Mouse (Mus musculus): Measurements from ENCODE around the gene Acss3. TPM values are rescaled to one million over a fixed set of nuclear protein-coding genes. Genes with fewer than 3 reads are reported as not detected.
A peak's percentile ranks its signal among the peaks of the same experiment; 100 is the strongest.

Acss3 gene
- polyA plus RNA-seq, 1 experiment = 0.08 TPM

DNA sequence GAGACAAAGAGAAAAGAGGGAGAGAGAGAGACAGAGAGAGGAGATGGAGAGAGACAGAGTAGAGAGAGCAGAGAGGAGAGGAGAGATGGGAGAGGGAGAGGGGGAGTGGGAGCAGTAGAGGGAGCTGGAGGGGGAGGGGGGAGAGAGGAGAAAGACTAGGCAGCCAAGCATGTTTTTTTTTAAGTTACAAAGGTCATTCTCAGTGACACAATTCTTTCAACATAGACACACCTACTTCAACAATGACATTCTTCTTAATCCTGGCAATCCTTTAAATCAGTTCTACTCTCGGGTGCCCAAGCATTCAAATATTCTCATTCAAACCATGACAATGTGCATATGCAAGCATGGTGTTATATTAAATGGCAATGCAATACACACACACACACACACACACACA is 19.4 kb upstream of the Acss3 start:
- Histone ChIP-seq H3ac (ENCODE audit: control insufficient read depth, insufficient read length, low read depth) (no peak overlapping the region), H3K79me2 (ENCODE audit: control insufficient read depth, insufficient read depth) (no peaks in the 10 kb centered on the region), H3K79me3 (ENCODE audit: low read depth) (no peaks in the 10 kb centered on the region), H3K27me3 (ENCODE audit: control insufficient read depth, insufficient read depth, insufficient read length) (no peaks in the 10 kb centered on the region), H3K36me3 (ENCODE audit: control insufficient read depth, insufficient read depth) (no peaks in the 10 kb centered on the region), H3K4me3 (ENCODE audit: insufficient read depth, poor library complexity, severe bottlenecking) (no peak overlapping the region)
- no peak for TF ChIP-seq MYOG (IDR thresholded peaks at IDR 0.05; ENCODE audit: control insufficient read depth, extremely low read depth, insufficient read length)
- TF ChIP-seq MAX (IDR thresholded peaks at IDR 0.05) = no peak
- TF ChIP-seq CEBPB (IDR thresholded peaks at IDR 0.05; ENCODE audit: low read depth) = no peak
- no peak for TF ChIP-seq MYOD1 (IDR thresholded peaks at IDR 0.05; ENCODE audit: control insufficient read depth, insufficient read length, low read depth)
- no peak for TF ChIP-seq FOSL1 (IDR thresholded peaks at IDR 0.05; ENCODE audit: insufficient read depth, low read length, poor library complexity, severe bottlenecking)
- TF ChIP-seq CTCF (IDR thresholded peaks at IDR 0.05; ENCODE audit: control insufficient read depth, insufficient read depth, insufficient read length) = no peak

DNA sequence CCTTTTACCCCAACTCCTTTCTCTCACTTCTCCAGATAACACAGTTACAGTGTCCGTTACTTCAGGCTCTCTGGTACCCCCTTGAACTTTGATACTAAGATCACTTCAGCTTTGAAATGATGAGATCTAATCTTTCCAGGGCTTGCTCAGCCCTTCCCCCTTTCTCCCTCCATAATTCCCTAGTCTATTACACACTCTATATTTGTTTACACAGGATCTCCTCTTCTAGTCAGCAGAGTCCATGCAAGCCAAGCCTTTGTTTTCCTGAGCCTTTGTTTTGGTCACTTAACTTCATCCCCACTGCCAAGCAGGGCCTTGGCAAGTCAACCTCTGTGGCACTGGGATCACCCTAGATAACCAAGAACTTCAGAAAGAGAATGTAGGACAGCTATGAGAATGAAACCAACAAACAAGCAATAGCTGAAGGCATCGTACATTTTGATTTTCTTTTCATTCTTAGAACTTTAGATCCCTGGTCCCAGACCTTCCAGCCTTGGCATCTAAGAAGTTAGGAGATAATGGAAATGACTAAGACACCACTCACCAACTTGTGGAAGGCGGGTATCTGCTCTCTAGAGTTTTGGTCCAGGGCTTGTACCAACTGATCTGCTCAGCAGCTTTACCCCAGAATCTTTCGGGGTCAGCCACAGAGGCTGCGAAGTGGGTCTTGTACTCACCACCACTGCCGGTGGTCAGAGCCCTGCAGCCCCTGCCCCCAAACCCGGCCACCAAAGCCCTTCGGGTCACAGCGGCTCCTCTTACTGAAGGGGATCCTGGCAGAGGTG is 532 bp downstream of the Acss3 start:
- H3K4me3 ChIP-seq (ENCODE audit: insufficient read depth, poor library complexity, severe bottlenecking) = no peak overlapping the region
- TF ChIP-seq CEBPB (IDR thresholded peaks at IDR 0.05; ENCODE audit: low read depth) = no peak
- TF ChIP-seq MYOD1 (IDR thresholded peaks at IDR 0.05; ENCODE audit: control insufficient read depth, insufficient read length, low read depth) = no peak
- TF ChIP-seq CTCF (IDR thresholded peaks at IDR 0.05; ENCODE audit: control insufficient read depth, insufficient read depth, insufficient read length) = no peak
- TF ChIP-seq FOSL1 (IDR thresholded peaks at IDR 0.05; ENCODE audit: insufficient read depth, low read length, poor library complexity, severe bottlenecking) = no peak
- TF ChIP-seq USF1 (IDR thresholded peaks at IDR 0.05; ENCODE audit: low read depth) = no peak
- no peak for TF ChIP-seq MYOG (IDR thresholded peaks at IDR 0.05; ENCODE audit: control insufficient read depth, extremely low read depth, insufficient read length)
- no peak for TF ChIP-seq MAX (IDR thresholded peaks at IDR 0.05)
- H3K27me3 ChIP-seq (ENCODE audit: control insufficient read depth, insufficient read depth, insufficient read length) = no peaks in the 10 kb centered on the region

GRCm38 (mm10) chr10:107121301-107121700 is 2.2 kb downstream of the Acss3 start:
- Histone ChIP-seq H3K79me2 (ENCODE audit: control insufficient read depth, insufficient read depth) (no peaks in the 10 kb centered on the region), H3K79me3 (ENCODE audit: low read depth) (no peaks in the 10 kb centered on the region), H3ac (ENCODE audit: control insufficient read depth, insufficient read length, low read depth) (no peak overlapping the region), H3K4me3 (ENCODE audit: insufficient read depth, poor library complexity, severe bottlenecking) (no peak overlapping the region), H3K27me3 (ENCODE audit: control insufficient read depth, insufficient read depth, insufficient read length) (no peaks in the 10 kb centered on the region), H3K36me3 (ENCODE audit: control insufficient read depth, insufficient read depth) (no peaks in the 10 kb centered on the region)
- TF ChIP-seq MAX (IDR thresholded peaks at IDR 0.05) (no peak), MYOG (IDR thresholded peaks at IDR 0.05; ENCODE audit: control insufficient read depth, extremely low read depth, insufficient read length) (no peak), FOSL1 (IDR thresholded peaks at IDR 0.05; ENCODE audit: insufficient read depth, low read length, poor library complexity, severe bottlenecking) (no peak), MYOD1 (IDR thresholded peaks at IDR 0.05; ENCODE audit: control insufficient read depth, insufficient read length, low read depth) (no peak), USF1 (IDR thresholded peaks at IDR 0.05; ENCODE audit: low read depth) (no peak), CTCF (IDR thresholded peaks at IDR 0.05; ENCODE audit: control insufficient read depth, insufficient read depth, insufficient read length) (no peak), CEBPB (IDR thresholded peaks at IDR 0.05; ENCODE audit: low read depth) (no peak)

More for the DNA sequence above, 532 bp downstream of the Acss3 start:
- Histone ChIP-seq H3K36me3 (ENCODE audit: control insufficient read depth, insufficient read depth) (no peaks in the 10 kb centered on the region), H3ac (ENCODE audit: control insufficient read depth, insufficient read length, low read depth) (peak overlapping the region; percentile 43), H3K79me3 (ENCODE audit: low read depth) (no peaks in the 10 kb centered on the region), H3K79me2 (ENCODE audit: control insufficient read depth, insufficient read depth) (no peaks in the 10 kb centered on the region)

DNA sequence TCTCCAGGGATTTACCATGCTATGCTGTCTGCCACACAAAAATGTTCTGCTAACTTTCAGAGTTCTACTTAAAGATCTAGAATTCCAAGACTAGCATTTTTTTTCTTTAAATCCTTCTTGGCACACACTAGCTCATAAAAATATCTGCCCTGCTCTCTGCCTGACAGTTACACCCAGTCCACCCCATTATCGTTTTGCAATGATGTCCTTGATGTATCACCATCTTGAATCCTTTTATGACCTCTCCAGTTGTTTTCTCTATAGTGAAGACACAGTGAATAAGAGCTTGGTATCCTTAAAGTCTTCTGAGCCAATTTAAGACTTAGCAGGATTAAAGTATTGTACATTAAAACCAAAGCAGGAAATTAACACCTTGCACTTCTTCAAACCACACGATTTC is 4.3 kb downstream of the Acss3 start:
- TF ChIP-seq USF1 (IDR thresholded peaks at IDR 0.05; ENCODE audit: low read depth) = no peak
- no peak for TF ChIP-seq MAX (IDR thresholded peaks at IDR 0.05)
- no peak for TF ChIP-seq CEBPB (IDR thresholded peaks at IDR 0.05; ENCODE audit: low read depth)
- no peak for TF ChIP-seq FOSL1 (IDR thresholded peaks at IDR 0.05; ENCODE audit: insufficient read depth, low read length, poor library complexity, severe bottlenecking)
- no peak for TF ChIP-seq MYOD1 (IDR thresholded peaks at IDR 0.05; ENCODE audit: control insufficient read depth, insufficient read length, low read depth)
- no peak for TF ChIP-seq CTCF (IDR thresholded peaks at IDR 0.05; ENCODE audit: control insufficient read depth, insufficient read depth, insufficient read length)
- TF ChIP-seq MYOG (IDR thresholded peaks at IDR 0.05; ENCODE audit: control insufficient read depth, extremely low read depth, insufficient read length) = no peak

DNA sequence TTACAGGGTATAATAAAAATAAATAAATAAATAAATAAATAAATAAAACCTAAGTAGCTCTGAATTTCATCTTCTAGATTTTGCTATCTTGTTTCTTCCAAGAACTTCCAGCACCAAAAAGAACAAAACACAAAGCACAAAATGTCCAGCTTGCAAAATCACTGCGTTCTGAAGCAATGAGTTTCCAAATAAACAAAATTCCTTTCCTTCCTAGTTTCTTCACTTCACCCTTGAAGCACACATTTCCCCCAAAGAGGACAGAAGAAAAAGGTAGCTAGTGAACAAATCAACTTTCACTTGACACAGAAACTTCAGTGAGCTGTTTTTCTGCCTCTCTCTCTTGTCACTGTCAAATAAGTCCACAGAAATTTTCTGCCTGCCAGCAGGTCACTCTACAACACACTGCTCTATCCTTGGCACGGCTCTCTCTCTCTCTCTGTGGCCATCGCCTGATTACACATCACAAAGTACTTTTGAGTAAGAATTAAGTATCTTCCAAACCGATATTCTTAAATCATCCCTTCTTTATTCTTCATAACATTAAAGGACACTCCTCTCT is 6.7 kb downstream of the Acss3 start:
- H3K36me3 ChIP-seq (ENCODE audit: control insufficient read depth, insufficient read depth) = no peaks in the 10 kb centered on the region
- no peak overlapping the region for H3ac ChIP-seq (ENCODE audit: control insufficient read depth, insufficient read length, low read depth)
- H3K79me3 ChIP-seq (ENCODE audit: low read depth) = no peaks in the 10 kb centered on the region
- no peaks in the 10 kb centered on the region for H3K79me2 ChIP-seq (ENCODE audit: control insufficient read depth, insufficient read depth)
- TF ChIP-seq CEBPB (IDR thresholded peaks at IDR 0.05; ENCODE audit: low read depth) = no peak
- no peak for TF ChIP-seq MYOD1 (IDR thresholded peaks at IDR 0.05; ENCODE audit: control insufficient read depth, insufficient read length, low read depth)
- TF ChIP-seq CTCF (IDR thresholded peaks at IDR 0.05; ENCODE audit: control insufficient read depth, insufficient read depth, insufficient read length) = no peak
- no peak for TF ChIP-seq USF1 (IDR thresholded peaks at IDR 0.05; ENCODE audit: low read depth)
- no peak for TF ChIP-seq MAX (IDR thresholded peaks at IDR 0.05)
- no peak for TF ChIP-seq MYOG (IDR thresholded peaks at IDR 0.05; ENCODE audit: control insufficient read depth, extremely low read depth, insufficient read length)
- no peak for TF ChIP-seq FOSL1 (IDR thresholded peaks at IDR 0.05; ENCODE audit: insufficient read depth, low read length, poor library complexity, severe bottlenecking)
- no peaks in the 10 kb centered on the region for H3K27me3 ChIP-seq (ENCODE audit: control insufficient read depth, insufficient read depth, insufficient read length)
- H3K4me3 ChIP-seq (ENCODE audit: insufficient read depth, poor library complexity, severe bottlenecking) = no peak overlapping the region

More for the DNA sequence above, 4.3 kb downstream of the Acss3 start:
- no peaks in the 10 kb centered on the region for H3K36me3 ChIP-seq (ENCODE audit: control insufficient read depth, insufficient read depth)
- H3ac ChIP-seq (ENCODE audit: control insufficient read depth, insufficient read length, low read depth) = no peak overlapping the region
- H3K79me3 ChIP-seq (ENCODE audit: low read depth) = no peaks in the 10 kb centered on the region
- no peaks in the 10 kb centered on the region for H3K27me3 ChIP-seq (ENCODE audit: control insufficient read depth, insufficient read depth, insufficient read length)
- no peaks in the 10 kb centered on the region for H3K79me2 ChIP-seq (ENCODE audit: control insufficient read depth, insufficient read depth)
- no peak overlapping the region for H3K4me3 ChIP-seq (ENCODE audit: insufficient read depth, poor library complexity, severe bottlenecking)

Data from C2C12 (cell line).